Mouse (Mus musculus): ENCODE measurements around the gene Pprc1. TPM values are rescaled to one million over a fixed set of nuclear protein-coding genes. Genes with fewer than 3 reads are reported as not detected.

Pprc1 gene
- polyA plus RNA-seq, 1 experiment from 2014 or later, result 38.3 TPM

- Histone ChIP-seq H3K27ac (replicated peaks) (no peak overlapping the region), H3K4me1 (0 out of 2 replicates have a peak, but pooled peaks cover 2% of the 10 kb centered on the region), H3K36me3 (no peaks in the 10 kb centered on the region), H3K9ac (no peak overlapping the region), H3K4me3 (replicated peaks) (no peak overlapping the region), H3K4me2 (replicated peaks) (no peak overlapping the region), H3K9me3 (replicated peaks) (no peaks in the 10 kb centered on the region), H3K27me3 (no peaks in the 10 kb centered on the region)
- 37% methylated on average over 12 of the region's 12 CpGs for WGBS
- ATAC-seq (ENCODE audit: insufficient number of reproducible peaks, low FRiP score, low TSS enrichment, low read depth), result peak; percentile 69; the same call in 1 of the 2 replicates
These were observed 30.0 kb upstream of the Pprc1 start for GRCm38 (mm10) chr19:46014572-46015178.

DNA sequence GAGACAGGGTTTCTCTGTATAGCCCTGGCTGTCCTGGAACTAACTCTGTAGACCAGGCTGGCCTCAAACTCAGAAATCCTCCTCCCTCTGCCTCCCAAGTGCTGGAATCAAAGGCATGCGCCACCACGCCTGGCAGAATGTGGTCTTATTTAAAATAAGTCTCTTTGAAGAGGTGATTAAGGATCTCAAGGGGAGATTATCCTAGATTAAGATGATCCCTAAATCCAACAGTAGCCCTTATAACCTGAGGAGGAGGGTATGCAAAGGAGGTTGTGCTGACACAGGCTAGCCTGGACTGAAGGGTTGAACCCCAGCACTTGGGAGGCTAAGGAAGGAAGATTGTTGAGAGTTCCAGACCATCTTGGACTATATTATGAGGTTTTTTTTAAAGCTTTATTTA, 28.7 kb upstream of the Pprc1 start:
- Histone ChIP-seq H3K4me1 (0 out of 2 replicates have a peak, but pooled peaks cover 2% of the 10 kb centered on the region), H3K9ac (no peak overlapping the region), H3K27ac (replicated peaks) (no peak overlapping the region), H3K4me2 (replicated peaks) (no peak overlapping the region), H3K4me3 (replicated peaks) (no peak overlapping the region), H3K9me3 (replicated peaks) (no peaks in the 10 kb centered on the region), H3K27me3 (no peaks in the 10 kb centered on the region), H3K36me3 (no peaks in the 10 kb centered on the region)
- no peak for ATAC-seq (ENCODE audit: insufficient number of reproducible peaks, low FRiP score, low TSS enrichment, low read depth)
- 60% methylated on average over 2 of the region's 2 CpGs for WGBS

GRCm38 (mm10) chr19:46024959-46025358, 19.7 kb upstream of the Pprc1 start:
- no peaks in the 10 kb centered on the region for H3K27me3 ChIP-seq

GRCm38 (mm10) chr19:46026567-46026966, 18.1 kb upstream of the Pprc1 start:
- H3K36me3 ChIP-seq, result peaks cover 18% of the 10 kb centered on the region
- H3K27ac ChIP-seq (replicated peaks), result no peak overlapping the region
- WGBS, result 56% methylated on average over 8 of the region's 8 CpGs
- ATAC-seq (ENCODE audit: insufficient number of reproducible peaks, low FRiP score, low TSS enrichment, low read depth), result no peak
- H3K4me3 ChIP-seq (replicated peaks), result no peak overlapping the region
- no peaks in the 10 kb centered on the region for H3K27me3 ChIP-seq
- 0 out of 2 replicates have a peak, but pooled peaks cover 2% of the 10 kb centered on the region for H3K9me3 ChIP-seq (replicated peaks)
- no peak overlapping the region for H3K9ac ChIP-seq
- H3K4me1 ChIP-seq, result peaks cover 7% of the 10 kb centered on the region; the same call in 1 of the 2 replicates
- H3K4me2 ChIP-seq (replicated peaks), result no peak overlapping the region

More at GRCm38 (mm10) chr19:46024959-46025358, 19.7 kb upstream of the Pprc1 start:
- H3K9ac ChIP-seq, result no peak overlapping the region
- 0 out of 2 replicates have a peak, but pooled peaks cover 2% of the 10 kb centered on the region for H3K9me3 ChIP-seq (replicated peaks)
- H3K4me2 ChIP-seq (replicated peaks), result no peak overlapping the region
- peak; percentile 52; the same call in 1 of the 2 replicates for ATAC-seq (ENCODE audit: insufficient number of reproducible peaks, low FRiP score, low TSS enrichment, low read depth)
- WGBS, result 67% methylated on average over 6 of the region's 6 CpGs
- peak overlapping the region; percentile 36; the same call in 1 of the 2 replicates for H3K27ac ChIP-seq (replicated peaks)
- peaks cover 7% of the 10 kb centered on the region; the same call in 1 of the 2 replicates for H3K4me1 ChIP-seq
- H3K4me3 ChIP-seq (replicated peaks), result no peak overlapping the region
- H3K36me3 ChIP-seq, result peaks cover 5% of the 10 kb centered on the region

GRCm38 (mm10) chr19:46028747-46029320, 15.9 kb upstream of the Pprc1 start:
- no peak overlapping the region for H3K9ac ChIP-seq
- no peak for ATAC-seq (ENCODE audit: insufficient number of reproducible peaks, low FRiP score, low TSS enrichment, low read depth)
- H3K9me3 ChIP-seq (replicated peaks), result 0 out of 2 replicates have a peak, but pooled peaks cover 2% of the 10 kb centered on the region
- no peak overlapping the region for H3K27ac ChIP-seq (replicated peaks)
- no peak overlapping the region for H3K4me3 ChIP-seq (replicated peaks)
- no peaks in the 10 kb centered on the region for H3K27me3 ChIP-seq
- no peak overlapping the region for H3K4me2 ChIP-seq (replicated peaks)
- H3K36me3 ChIP-seq, result peaks cover 40% of the 10 kb centered on the region
- WGBS, result 69% methylated on average over 11 of the region's 11 CpGs
- H3K4me1 ChIP-seq, result peaks cover 7% of the 10 kb centered on the region; the same call in 1 of the 2 replicates

GRCm38 (mm10) chr19:46029652-46030051, 15.0 kb upstream of the Pprc1 start:
- ATAC-seq (ENCODE audit: insufficient number of reproducible peaks, low FRiP score, low TSS enrichment, low read depth), result no peak
- H3K4me1 ChIP-seq, result peaks cover 7% of the 10 kb centered on the region; the same call in 1 of the 2 replicates
- 80% methylated on average over 1 of the region's 1 CpGs for WGBS
- H3K36me3 ChIP-seq, result peaks cover 49% of the 10 kb centered on the region
- H3K27ac ChIP-seq (replicated peaks), result no peak overlapping the region
- H3K4me3 ChIP-seq (replicated peaks), result no peak overlapping the region
- no peak overlapping the region for H3K4me2 ChIP-seq (replicated peaks)
- 0 out of 2 replicates have a peak, but pooled peaks cover 2% of the 10 kb centered on the region for H3K9me3 ChIP-seq (replicated peaks)
- H3K27me3 ChIP-seq, result no peaks in the 10 kb centered on the region
- H3K9ac ChIP-seq, result no peak overlapping the region

GRCm38 (mm10) chr19:46030196-46030983, 14.3 kb upstream of the Pprc1 start:
- Histone ChIP-seq H3K9ac (no peak overlapping the region), H3K4me1 (peaks cover 7% of the 10 kb centered on the region; the same call in 1 of the 2 replicates), H3K27me3 (no peaks in the 10 kb centered on the region), H3K27ac (replicated peaks) (no peak overlapping the region), H3K9me3 (replicated peaks) (0 out of 2 replicates have a peak, but pooled peaks cover 2% of the 10 kb centered on the region), H3K4me2 (replicated peaks) (no peak overlapping the region), H3K36me3 (peaks cover 56% of the 10 kb centered on the region), H3K4me3 (replicated peaks) (no peak overlapping the region)
- WGBS, result 91% methylated on average over 10 of the region's 10 CpGs
- ATAC-seq (ENCODE audit: insufficient number of reproducible peaks, low FRiP score, low TSS enrichment, low read depth), result no peak

DNA sequence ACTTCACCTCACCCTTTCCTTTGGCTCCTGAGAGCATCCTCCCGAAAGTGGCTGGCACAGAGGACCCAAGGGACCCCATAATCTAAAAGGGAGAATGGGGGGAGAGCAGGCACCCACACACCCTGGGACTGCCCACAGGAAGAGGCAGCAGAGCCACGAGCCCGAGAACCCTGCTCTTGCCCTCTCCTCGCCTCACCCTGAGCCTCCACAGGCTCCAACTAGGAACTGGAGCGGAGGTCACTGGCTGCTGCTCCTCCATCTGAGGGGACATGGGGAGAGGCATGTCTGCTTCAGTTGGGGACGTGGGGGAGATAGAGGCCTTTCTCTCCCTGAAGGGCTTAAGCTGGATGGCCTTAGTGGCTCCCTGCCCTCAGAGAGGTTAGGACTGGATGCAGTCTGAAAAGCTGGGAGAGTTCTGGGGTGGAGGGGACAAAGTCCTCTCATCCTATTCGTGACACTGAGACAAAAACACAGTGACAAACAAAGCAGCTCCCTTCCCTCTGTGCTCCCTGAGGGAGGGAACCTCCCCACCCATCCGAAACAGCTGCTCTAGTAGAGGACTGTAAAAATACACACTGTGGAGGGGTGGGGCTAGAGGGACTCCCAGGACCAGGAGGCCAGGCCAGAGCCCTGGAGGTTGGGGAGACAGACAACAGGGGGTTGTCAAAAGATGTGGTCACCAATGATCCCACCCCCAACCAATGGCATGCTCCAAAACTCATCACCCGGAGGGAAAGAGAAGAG, 12.8 kb upstream of the Pprc1 start:
- no peak overlapping the region for H3K9ac ChIP-seq
- H3K27me3 ChIP-seq, result no peaks in the 10 kb centered on the region
- H3K9me3 ChIP-seq (replicated peaks), result 0 out of 2 replicates have a peak, but pooled peaks cover 2% of the 10 kb centered on the region
- no peak overlapping the region for H3K4me2 ChIP-seq (replicated peaks)
- H3K36me3 ChIP-seq, result peaks cover 68% of the 10 kb centered on the region
- no peak overlapping the region for H3K4me3 ChIP-seq (replicated peaks)
- H3K4me1 ChIP-seq, result peaks cover 13% of the 10 kb centered on the region
- 0 out of 2 replicates have a peak overlapping the region, but pooled peaks have one; percentile 30 for H3K27ac ChIP-seq (replicated peaks)
- peak; percentile 9; the same call in 1 of the 2 replicates for ATAC-seq (ENCODE audit: insufficient number of reproducible peaks, low FRiP score, low TSS enrichment, low read depth)
- 76% methylated on average over 9 of the region's 9 CpGs for WGBS

- Histone ChIP-seq H3K27me3 (no peaks in the 10 kb centered on the region), H3K4me1 (peaks cover 21% of the 10 kb centered on the region), H3K36me3 (peaks cover 68% of the 10 kb centered on the region), H3K4me3 (replicated peaks) (no peak overlapping the region), H3K27ac (replicated peaks) (no peak overlapping the region), H3K4me2 (replicated peaks) (no peak overlapping the region), H3K9me3 (replicated peaks) (0 out of 2 replicates have a peak, but pooled peaks cover 2% of the 10 kb centered on the region), H3K9ac (no peak overlapping the region)
- no peak for ATAC-seq (ENCODE audit: insufficient number of reproducible peaks, low FRiP score, low TSS enrichment, low read depth)
- WGBS, result 90% methylated on average over 26 of the region's 26 CpGs
These were observed 11.8 kb upstream of the Pprc1 start for GRCm38 (mm10) chr19:46032731-46033510.

DNA sequence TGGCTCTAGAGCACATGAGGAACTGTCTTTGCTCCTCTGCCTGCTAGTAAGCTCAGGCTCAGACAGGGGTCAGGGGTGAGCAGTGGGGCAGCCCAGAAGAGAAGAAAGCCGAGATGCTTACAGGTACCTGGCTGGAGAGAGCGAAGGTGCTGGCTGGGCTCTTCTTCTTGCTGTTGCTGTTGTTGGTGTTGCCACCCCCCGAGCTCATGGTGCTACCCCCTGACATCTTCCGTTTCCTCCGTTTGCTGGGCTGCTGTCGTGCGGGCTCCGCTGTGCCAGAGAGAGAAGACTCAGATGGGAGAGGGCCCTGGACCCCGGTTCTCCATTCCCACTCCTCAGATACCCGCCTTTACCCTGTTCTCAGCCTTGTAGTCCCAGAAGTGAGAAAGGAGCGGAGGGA, 10.8 kb upstream of the Pprc1 start:
- 93% methylated on average over 11 of the region's 11 CpGs for WGBS
- Histone ChIP-seq H3K4me1 (peaks cover 28% of the 10 kb centered on the region), H3K9me3 (replicated peaks) (0 out of 2 replicates have a peak, but pooled peaks cover 2% of the 10 kb centered on the region), H3K27ac (replicated peaks) (no peak overlapping the region), H3K27me3 (no peaks in the 10 kb centered on the region), H3K9ac (no peak overlapping the region), H3K36me3 (peaks cover 68% of the 10 kb centered on the region), H3K4me3 (replicated peaks) (no peak overlapping the region), H3K4me2 (replicated peaks) (no peak overlapping the region)
- ATAC-seq (ENCODE audit: insufficient number of reproducible peaks, low FRiP score, low TSS enrichment, low read depth), result no peak
